Mouse (Mus musculus) retina, adult 2 months (tissue): Measurements from ENCODE around the gene Gm43738.

Experiments used
- DNase-seq: peaks from one replicate; pipeline ENCODE4 v3.0.0-alpha.2; 2012; ENCODE audit warnings: low read depth, low spot score

Gene Gm43738

GRCm38 (mm10) chr3:89043359-89043758 is 57.5 kb downstream of the Gm43738 start:
- DNase-seq: no peak
